Mouse (Mus musculus) T-helper 17 cell (primary cell): ENCODE measurements at regions not wholly inside any gene's neighbourhood (a gene's known extent, or its start where the extent isn't known, plus 50 kb on each side); places are given as distances from the start of the nearest gene placed in this dataset.

Experiments
- in situ Hi-C, 2 experiments: fragments of 300-600 bp; cut with MboI, MseI; formaldehyde crosslinking; loops; 1 replicate in 1 of 2; 2 replicates in 1 of 2; pipeline ENCODE4 v1.15.1; 2025; ENCODE audit warnings: high pct_unique_total_duplicates in 2 of 2

- in situ Hi-C loops, result no loop called here
Observed at GRCm38 (mm10) chr14:16901534-16902147, 82.7 kb upstream of the Rarb start.

- in situ Hi-C loops, result no loop called here
Observed at GRCm38 (mm10) chr14:16897747-16898544, 79.0 kb upstream of the Rarb start.

- in situ Hi-C loops, result no loop called here
Observed at GRCm38 (mm10) chr14:16896974-16897373, 78.0 kb upstream of the Rarb start.

- in situ Hi-C loops, result no loop called here
Observed at GRCm38 (mm10) chr14:16881249-16881648, 62.3 kb upstream of the Rarb start.

GRCm38 (mm10) chr14:16869221-16869620 is 50.3 kb upstream of the Rarb start:
- in situ Hi-C loops, result no loop called here
